Mouse (Mus musculus): ENCODE data around the gene Pilrb2.

DNA sequence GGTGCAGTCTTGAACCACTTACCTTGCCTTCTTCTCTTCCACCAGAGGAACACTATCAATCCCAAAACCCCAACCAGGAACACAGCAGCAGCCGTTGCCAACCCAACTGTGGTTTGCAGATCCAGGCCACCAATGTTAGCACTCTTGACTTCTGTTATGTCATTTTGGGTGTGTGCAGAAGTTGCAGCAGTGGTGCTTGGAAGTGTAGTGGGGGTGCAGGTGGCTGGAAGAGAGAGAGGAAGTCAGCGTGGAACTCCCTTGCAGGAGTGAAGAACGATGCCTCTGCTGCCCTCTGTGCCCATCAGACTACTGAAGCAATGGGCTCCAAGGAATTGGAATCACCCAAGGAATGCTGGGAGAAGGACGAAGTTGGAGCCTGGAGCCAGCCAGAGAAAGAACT is 40.5 kb downstream of the Pilrb2 start:
- TF ChIP-seq CTCF (IDR thresholded peaks at IDR 0.05; ENCODE audit: extremely low read depth, insufficient read depth, insufficient read length, insufficient replicate concordance) (no peak), POLR2A (IDR thresholded peaks at IDR 0.05; ENCODE audit: low read depth, low read length) (no peak)

Data from spleen, adult 2 months (tissue).